Mouse (Mus musculus) hindbrain, embryonic 16.5 days (tissue): ENCODE data around the gene Cdkal1. TPM values are rescaled to one million over a fixed set of nuclear protein-coding genes. Genes with fewer than 3 reads are reported as not detected.

Source experiments
- ATAC-seq: fragments of 200-750 bp; cut with Nextera tagmentation; 2 replicates; pipeline ENCODE4 v1.8.0; 2017; ENCODE audit warnings: moderate TSS enrichment, moderate library complexity
- H3K27ac ChIP-seq: fragments of 300-500 bp; sonication (generic); 2 replicates; pipeline ENCODE4 v1.5.1; 2014; ENCODE audit warnings: low read depth, mild to moderate bottlenecking, control low read depth, low read length, moderate library complexity
- H3K27me3 ChIP-seq: fragments of 300-500 bp; sonication (generic); replicated peaks from 2 replicates; pipeline ENCODE4 v1.6.1; 2014; ENCODE audit warnings: low read length; ENCODE audit not compliant: control insufficient read depth, insufficient read depth
- H3K36me3 ChIP-seq: fragments of 300-500 bp; sonication (generic); 2 replicates; pipeline ENCODE4 v1.6.1; 2014; ENCODE audit warnings: mild to moderate bottlenecking, low read length, moderate library complexity, mixed read lengths; ENCODE audit not compliant: control insufficient read depth, insufficient read depth
- H3K4me1 ChIP-seq: fragments of 300-500 bp; sonication (generic); 2 replicates; pipeline ENCODE4 v1.6.1; 2014; ENCODE audit warnings: low read depth, low read length; ENCODE audit not compliant: control insufficient read depth, insufficient read depth
- H3K4me2 ChIP-seq: fragments of 300-500 bp; sonication (generic); 2 replicates; pipeline ENCODE4 v1.6.1; 2014; ENCODE audit warnings: mild to moderate bottlenecking, low read length, control low read depth, moderate library complexity
- H3K4me3 ChIP-seq: fragments of 300-500 bp; sonication (generic); 2 replicates; pipeline ENCODE4 v1.5.1; 2014; ENCODE audit warnings: mild to moderate bottlenecking, low read length, control low read depth, moderate library complexity
- H3K9ac ChIP-seq: fragments of 300-500 bp; sonication (generic); 2 replicates; pipeline ENCODE4 v1.6.1; 2014; ENCODE audit warnings: low read depth, mild to moderate bottlenecking, control low read depth, low read length, moderate library complexity
- H3K9me3 ChIP-seq: fragments of 300-500 bp; sonication (generic); 2 replicates; pipeline ENCODE4 v1.6.1; 2014; ENCODE audit warnings: mild to moderate bottlenecking, low read length, moderate library complexity; ENCODE audit not compliant: control insufficient read depth
- WGBS: fragments of 180-500 bp; shearing (Covaris S2); extraction: QIAGEN DNeasy Blood & Tissue Kit; methylation state at CpG from one replicate; pipeline ENCODE4 v1.1.7; 2014; 5-methylcytosine and 5-hydroxymethylcytosine counted together
- polyA plus RNA-seq: library from polyadenylated mRNA; unstranded; fragments of >200 nt; fragmentation: Nextera tagmentation; extraction: Ambion mirVana; gene quantifications from 2 replicates; pipeline ENCODE4 v1.2.1, GENCODE M21; 2015

The Cdkal1 gene
- polyA plus RNA-seq, 1 experiment from 2014 or later, result 19.4 TPM

DNA sequence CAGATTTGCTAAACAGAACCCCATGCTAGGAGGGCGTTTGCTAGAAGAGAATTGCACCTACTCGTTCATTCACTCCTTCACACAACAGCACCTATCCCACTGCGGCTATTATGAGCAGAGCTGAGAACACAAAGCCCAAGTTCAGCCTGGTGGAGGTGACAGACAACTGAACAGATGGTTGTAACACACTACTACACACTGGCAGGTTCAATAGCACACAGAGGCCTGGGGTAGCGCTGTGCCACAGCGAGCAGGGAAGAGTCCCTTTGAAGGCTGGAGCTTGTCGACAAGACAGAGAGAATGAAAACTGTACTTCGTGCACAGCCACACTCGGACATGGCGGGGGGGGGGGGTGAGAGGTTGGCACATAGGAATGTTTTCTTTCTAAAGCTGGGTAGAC is 31.6 kb downstream of the Cdkal1 start:
- no peak overlapping the region for H3K9ac ChIP-seq
- 0 out of 2 replicates have a peak overlapping the region, but pooled peaks have one; percentile 0 for H3K27ac ChIP-seq
- no peak overlapping the region for H3K4me2 ChIP-seq
- H3K36me3 ChIP-seq, result no peaks in the 10 kb centered on the region
- 45% methylated on average over 9 of the region's 9 CpGs for WGBS
- H3K9me3 ChIP-seq, result no peaks in the 10 kb centered on the region
- H3K27me3 ChIP-seq, result no peaks in the 10 kb centered on the region
- H3K4me1 ChIP-seq, result no peaks in the 10 kb centered on the region
- peak; percentile 91 for ATAC-seq
- no peak overlapping the region for H3K4me3 ChIP-seq

DNA sequence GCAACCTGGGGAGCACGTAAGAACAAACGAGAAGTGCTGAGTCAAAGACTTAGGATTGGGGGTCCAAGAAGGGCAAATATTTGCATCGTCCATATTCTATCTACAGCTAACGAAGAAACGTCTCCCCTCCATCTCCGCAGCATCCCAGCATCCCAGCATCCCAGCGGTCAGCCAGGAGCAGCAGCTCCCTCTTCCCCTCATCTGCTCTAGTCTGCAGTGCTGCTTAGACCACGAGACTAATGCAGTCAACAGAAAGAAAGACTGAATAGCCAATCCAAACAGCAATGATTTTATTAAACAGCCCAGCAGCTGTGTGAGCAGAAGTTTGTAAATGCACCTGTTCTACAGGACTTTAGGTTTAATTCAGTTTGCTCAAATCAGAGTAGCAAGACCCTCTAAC is 32.0 kb downstream of the Cdkal1 start:
- WGBS, result 73% methylated on average over 8 of the region's 8 CpGs
- H3K27me3 ChIP-seq, result no peaks in the 10 kb centered on the region
- H3K9ac ChIP-seq, result no peak overlapping the region
- no peaks in the 10 kb centered on the region for H3K4me1 ChIP-seq
- no peak overlapping the region for H3K4me2 ChIP-seq
- H3K27ac ChIP-seq, result 0 out of 2 replicates have a peak overlapping the region, but pooled peaks have one; percentile 0
- H3K4me3 ChIP-seq, result no peak overlapping the region
- no peaks in the 10 kb centered on the region for H3K36me3 ChIP-seq
- no peaks in the 10 kb centered on the region for H3K9me3 ChIP-seq
- ATAC-seq, result 0 out of 2 replicates have a peak, but pooled peaks have one; percentile 19

DNA sequence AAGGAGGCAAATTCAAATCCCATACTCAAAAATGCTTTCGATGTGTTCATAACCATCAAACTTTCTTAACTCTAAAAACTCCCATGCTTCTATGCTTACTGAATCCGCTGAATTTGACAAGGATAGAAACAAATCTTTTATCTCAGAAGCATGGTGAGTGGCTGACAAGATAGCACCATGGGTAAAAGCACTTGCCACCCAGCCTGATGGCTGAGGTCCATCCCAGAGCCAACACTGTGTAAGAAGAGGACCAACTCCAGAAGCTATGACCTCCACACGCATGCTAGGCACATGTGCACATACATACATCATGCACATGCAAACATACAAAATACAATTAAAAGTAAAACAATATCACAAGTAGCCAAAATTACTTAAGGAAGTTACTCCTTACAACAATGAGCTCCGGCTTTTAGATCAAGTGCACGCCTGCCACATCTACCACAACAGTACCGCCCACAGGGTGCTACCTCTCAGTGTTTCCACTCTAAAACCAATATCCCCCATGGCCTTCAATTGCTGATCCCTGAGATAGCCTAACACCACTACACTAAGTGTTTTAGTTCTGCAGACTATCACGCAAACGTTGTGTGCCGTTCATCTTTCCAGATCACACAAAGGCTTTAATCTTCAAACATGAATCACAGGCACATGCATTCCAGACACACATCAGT is 35.4 kb downstream of the Cdkal1 start:
- no peak overlapping the region for H3K27ac ChIP-seq
- no peaks in the 10 kb centered on the region for H3K4me1 ChIP-seq
- H3K4me3 ChIP-seq, result no peak overlapping the region
- H3K36me3 ChIP-seq, result no peaks in the 10 kb centered on the region
- H3K27me3 ChIP-seq, result no peaks in the 10 kb centered on the region
- 94% methylated on average over 9 of the region's 9 CpGs for WGBS
- H3K9me3 ChIP-seq, result no peaks in the 10 kb centered on the region
- H3K9ac ChIP-seq, result no peak overlapping the region
- no peak overlapping the region for H3K4me2 ChIP-seq
- ATAC-seq, result no peak

DNA sequence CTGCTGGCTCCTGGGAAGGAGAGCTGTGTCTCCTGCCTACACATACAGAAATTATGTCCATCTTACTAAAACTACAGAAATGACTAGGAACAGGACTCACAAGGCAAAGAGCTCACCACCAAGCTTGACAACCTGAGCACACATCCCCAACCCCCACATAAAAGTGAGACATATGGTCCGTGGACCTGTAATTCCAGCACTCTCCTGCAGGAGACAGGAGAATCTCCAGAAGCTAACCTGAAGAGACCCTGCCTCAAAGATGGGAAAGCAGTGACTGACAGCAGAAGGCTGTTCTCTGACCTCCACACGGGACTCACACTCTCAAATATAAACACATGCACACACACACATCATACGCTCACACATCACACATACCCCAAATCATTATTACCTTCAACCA is 36.3 kb downstream of the Cdkal1 start:
- no peaks in the 10 kb centered on the region for H3K9me3 ChIP-seq
- H3K27me3 ChIP-seq, result no peaks in the 10 kb centered on the region
- no peak overlapping the region for H3K4me2 ChIP-seq
- H3K9ac ChIP-seq, result no peak overlapping the region
- no peak overlapping the region for H3K27ac ChIP-seq
- WGBS, result 92% methylated on average over 3 of the region's 3 CpGs
- H3K4me3 ChIP-seq, result no peak overlapping the region
- H3K4me1 ChIP-seq, result no peaks in the 10 kb centered on the region
- ATAC-seq, result no peak
- H3K36me3 ChIP-seq, result no peaks in the 10 kb centered on the region

DNA sequence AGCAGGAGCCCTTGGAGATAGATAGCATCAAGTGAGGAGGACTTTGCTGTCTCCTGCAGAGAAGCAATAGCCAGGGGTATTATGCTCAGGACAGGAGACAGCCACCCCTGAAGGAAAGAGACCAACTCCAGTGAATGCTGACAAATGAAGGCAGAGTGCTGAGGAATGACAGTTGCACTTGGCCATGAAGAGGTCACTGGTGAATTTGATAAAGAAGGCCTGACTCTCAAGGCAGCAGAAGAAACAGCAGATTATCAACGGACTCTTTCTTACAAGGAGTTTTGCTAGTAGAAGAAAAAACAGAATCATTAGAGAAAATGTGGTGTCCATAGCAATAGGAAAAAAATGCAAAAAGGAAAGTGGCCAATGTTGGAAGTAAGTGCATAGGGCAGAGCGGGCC is 37.2 kb downstream of the Cdkal1 start:
- Histone ChIP-seq H3K36me3 (no peaks in the 10 kb centered on the region), H3K9ac (no peak overlapping the region), H3K27ac (no peak overlapping the region), H3K4me1 (no peaks in the 10 kb centered on the region), H3K9me3 (no peaks in the 10 kb centered on the region), H3K4me3 (no peak overlapping the region), H3K4me2 (no peak overlapping the region), H3K27me3 (no peaks in the 10 kb centered on the region)
- 88% methylated on average over 2 of the region's 2 CpGs for WGBS
- ATAC-seq, result no peak

DNA sequence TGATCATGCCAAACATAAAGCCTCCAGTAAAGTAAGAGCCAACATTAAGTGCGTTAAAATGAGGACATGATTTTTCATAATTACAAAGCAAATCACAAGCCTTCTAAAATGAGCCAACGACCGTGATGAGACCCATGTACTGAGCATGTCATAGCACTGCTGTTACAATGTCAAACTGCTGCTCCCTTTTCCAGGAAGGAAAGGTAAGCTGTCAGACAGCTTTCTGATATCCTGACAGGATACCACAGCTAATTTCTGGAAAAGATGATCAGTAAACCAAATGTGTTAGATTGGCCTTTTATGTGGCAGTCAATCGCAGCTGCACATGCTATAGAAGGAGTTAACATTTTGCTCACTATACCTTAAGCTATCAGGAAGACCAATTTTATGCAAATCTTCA is 44.7 kb downstream of the Cdkal1 start:
- H3K4me2 ChIP-seq, result no peak overlapping the region
- no peaks in the 10 kb centered on the region for H3K27me3 ChIP-seq
- H3K4me3 ChIP-seq, result no peak overlapping the region
- no peak overlapping the region for H3K27ac ChIP-seq
- H3K9ac ChIP-seq, result no peak overlapping the region
- 68% methylated on average over 4 of the region's 4 CpGs for WGBS
- H3K9me3 ChIP-seq, result no peaks in the 10 kb centered on the region
- H3K4me1 ChIP-seq, result no peaks in the 10 kb centered on the region
- ATAC-seq, result no peak
- H3K36me3 ChIP-seq, result no peaks in the 10 kb centered on the region

DNA sequence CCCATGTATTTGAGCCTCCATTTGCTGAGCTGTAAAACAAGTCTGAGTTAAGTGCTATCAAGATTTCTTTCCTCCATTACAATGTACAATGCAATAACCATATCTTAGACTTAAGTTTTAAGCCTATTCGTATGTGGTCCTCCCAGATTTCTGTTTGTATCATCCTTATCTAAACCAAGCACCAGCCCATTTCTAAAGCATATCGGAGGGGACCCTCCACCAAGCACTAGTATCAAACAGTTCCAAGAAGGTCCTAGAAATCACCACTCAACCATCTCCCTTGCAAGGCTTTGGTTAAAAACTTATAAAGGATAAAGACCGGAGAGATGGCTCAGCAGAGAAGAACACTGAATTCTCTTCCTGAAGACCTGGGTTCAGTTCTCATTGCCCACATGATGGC is 47.1 kb downstream of the Cdkal1 start:
- no peak overlapping the region for H3K9ac ChIP-seq
- no peaks in the 10 kb centered on the region for H3K4me1 ChIP-seq
- no peak for ATAC-seq
- WGBS, result 90% methylated on average over 3 of the region's 3 CpGs
- H3K9me3 ChIP-seq, result no peaks in the 10 kb centered on the region
- H3K4me2 ChIP-seq, result no peak overlapping the region
- no peaks in the 10 kb centered on the region for H3K27me3 ChIP-seq
- no peaks in the 10 kb centered on the region for H3K36me3 ChIP-seq
- no peak overlapping the region for H3K27ac ChIP-seq
- H3K4me3 ChIP-seq, result no peak overlapping the region

DNA sequence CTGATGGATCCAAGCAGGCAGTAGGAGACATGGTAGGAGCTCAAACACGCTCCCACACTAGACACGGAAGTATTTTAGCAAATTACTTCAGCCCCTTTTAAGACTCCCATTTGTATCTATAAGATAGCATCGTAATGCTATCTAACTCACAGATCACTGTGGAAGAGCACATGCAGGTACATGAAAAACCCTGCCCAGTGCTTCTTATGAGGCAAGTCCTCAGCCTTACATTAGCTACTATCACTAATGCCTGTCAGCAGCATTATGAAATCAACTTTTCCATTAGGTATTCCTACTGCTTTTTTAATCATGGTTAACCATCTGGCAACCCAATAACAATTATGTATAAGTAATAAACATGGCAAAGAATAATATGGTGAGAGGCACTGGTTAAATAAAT is 47.5 kb downstream of the Cdkal1 start:
- WGBS, result 92% methylated on average over 3 of the region's 3 CpGs

DNA sequence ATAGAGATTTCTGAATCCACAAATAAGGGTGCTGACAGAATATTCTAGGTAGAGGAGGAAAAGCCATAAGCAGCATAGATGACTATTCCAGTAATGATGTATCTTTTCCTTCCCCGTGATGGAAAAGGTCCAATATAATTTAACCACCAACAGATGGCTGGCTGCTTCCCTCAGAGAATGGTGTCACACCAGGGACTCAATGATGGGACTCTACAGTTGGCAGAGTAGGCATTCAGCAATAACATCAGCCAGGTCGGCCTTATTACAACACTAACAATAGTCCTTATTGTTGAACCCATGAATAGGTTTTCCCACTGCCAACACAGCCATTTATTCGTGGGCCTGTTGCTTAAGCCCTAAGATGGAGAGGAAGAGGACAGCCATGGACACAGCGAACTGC is 48.6 kb downstream of the Cdkal1 start:
- Histone ChIP-seq H3K36me3 (no peaks in the 10 kb centered on the region), H3K4me3 (no peak overlapping the region), H3K9ac (no peak overlapping the region), H3K27ac (no peak overlapping the region), H3K4me2 (no peak overlapping the region), H3K9me3 (no peaks in the 10 kb centered on the region), H3K4me1 (no peaks in the 10 kb centered on the region), H3K27me3 (no peaks in the 10 kb centered on the region)
- ATAC-seq, result no peak
- 54% methylated on average over 4 of the region's 4 CpGs for WGBS

More for the DNA sequence above, 47.5 kb downstream of the Cdkal1 start:
- H3K4me2 ChIP-seq, result no peak overlapping the region
- no peaks in the 10 kb centered on the region for H3K4me1 ChIP-seq
- H3K27me3 ChIP-seq, result no peaks in the 10 kb centered on the region
- H3K4me3 ChIP-seq, result no peak overlapping the region
- H3K9ac ChIP-seq, result no peak overlapping the region
- ATAC-seq, result no peak
- H3K27ac ChIP-seq, result no peak overlapping the region
- H3K36me3 ChIP-seq, result no peaks in the 10 kb centered on the region
- no peaks in the 10 kb centered on the region for H3K9me3 ChIP-seq
